Mouse (Mus musculus) liver, adult 2 months (tissue): Measurements from ENCODE around the gene Lgals12.

Source experiments
- CTCF ChIP-seq: fragments of 200-500 bp; IDR thresholded peaks from 2 replicates; pipeline ENCODE4 v1.5.1; 2011; ENCODE audit warnings: low read depth, low read length, control low read depth
- POLR2A ChIP-seq: fragments of 200-500 bp; IDR thresholded peaks from 2 replicates; pipeline ENCODE4 v1.6.1; 2011; ENCODE audit warnings: low read length, control low read depth; ENCODE audit not compliant: insufficient read depth; ENCODE audit errors: extremely low read depth

DNA sequence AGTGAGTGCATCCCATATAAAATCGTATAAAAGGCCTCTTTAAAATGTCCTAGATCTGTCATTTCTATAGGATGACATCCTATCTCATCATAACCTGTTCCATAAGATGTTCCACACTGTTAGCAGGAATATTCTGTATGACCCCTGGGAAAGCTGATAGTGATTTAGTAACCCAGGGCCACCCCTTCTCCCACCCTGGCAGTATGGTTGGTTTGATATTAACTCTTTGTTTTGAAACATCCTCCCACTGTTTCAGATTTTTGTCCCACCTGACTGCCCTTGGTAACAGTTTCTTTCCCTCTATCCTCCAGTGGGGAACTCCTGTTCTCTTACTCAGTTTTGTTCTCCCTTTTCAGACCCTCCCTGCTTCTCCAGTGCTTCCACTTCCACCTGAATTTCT, 26.8 kb upstream of the Lgals12 start:
- TF ChIP-seq CTCF: no peak
- TF ChIP-seq POLR2A: no peak
